Mouse (Mus musculus) small intestine, adult 2 months (tissue): ENCODE data around the gene Rab3ip. TPM values are rescaled to one million over a fixed set of nuclear protein-coding genes. Genes with fewer than 3 reads are reported as not detected.

Experiments
- H3K27ac ChIP-seq: fragments of 200-500 bp; 2 replicates; pipeline ENCODE4 v1.5.1; 2012; ENCODE audit warnings: low read depth, low read length, control low read depth, inconsistent platforms; ENCODE audit not compliant: insufficient read depth
- H3K27me3 ChIP-seq: fragments of 200-500 bp; 2 replicates; pipeline ENCODE4 v1.6.1; 2012; ENCODE audit warnings: mild to moderate bottlenecking, moderate library complexity, low read length, inconsistent platforms; ENCODE audit not compliant: control insufficient read depth, insufficient read depth
- H3K36me3 ChIP-seq: fragments of 200-500 bp; 2 replicates; pipeline ENCODE4 v1.6.1; 2012; ENCODE audit warnings: mild to moderate bottlenecking, low read length, control low read depth, inconsistent platforms; ENCODE audit not compliant: control insufficient read depth, insufficient read depth
- H3K4me1 ChIP-seq: fragments of 200-500 bp; 2 replicates; pipeline ENCODE4 v1.6.1; 2012; ENCODE audit warnings: low read length, inconsistent platforms, mixed read lengths; ENCODE audit not compliant: control insufficient read depth, insufficient read depth, insufficient read length
- H3K4me3 ChIP-seq: fragments of 200-500 bp; 2 replicates; pipeline ENCODE4 v1.5.1; 2012; ENCODE audit warnings: low read depth, mild to moderate bottlenecking, control low read depth, inconsistent platforms, low read length, moderate library complexity
- CTCF ChIP-seq: fragments of 200-500 bp; IDR thresholded peaks from 2 replicates; pipeline ENCODE4 v1.5.1; 2012; ENCODE audit warnings: low read depth, mild to moderate bottlenecking, control low read depth, inconsistent platforms, low read length, moderate library complexity, mixed read lengths; ENCODE audit not compliant: insufficient replicate concordance, insufficient read length; ENCODE audit errors: extremely low read depth
- POLR2A ChIP-seq: fragments of 200-500 bp; IDR thresholded peaks from 2 replicates; pipeline ENCODE4 v1.6.1; 2012; ENCODE audit warnings: low read depth, mild to moderate bottlenecking, control low read depth, inconsistent platforms, low read length, moderate library complexity
- WGBS: fragments of 180-500 bp; shearing (Covaris S2); methylation state at CpG from one replicate; pipeline ENCODE4 v1.1.7; 2018; 5-methylcytosine and 5-hydroxymethylcytosine counted together
- polyA plus RNA-seq: library from polyadenylated mRNA; depleted of rRNA; stranded (reverse); fragments of >200 nt; gene quantifications from 2 replicates; pipeline ENCODE4 v1.2.3, GENCODE M21; 2012

Gene Rab3ip
- polyA plus RNA-seq, 1 experiment = 169 TPM

DNA sequence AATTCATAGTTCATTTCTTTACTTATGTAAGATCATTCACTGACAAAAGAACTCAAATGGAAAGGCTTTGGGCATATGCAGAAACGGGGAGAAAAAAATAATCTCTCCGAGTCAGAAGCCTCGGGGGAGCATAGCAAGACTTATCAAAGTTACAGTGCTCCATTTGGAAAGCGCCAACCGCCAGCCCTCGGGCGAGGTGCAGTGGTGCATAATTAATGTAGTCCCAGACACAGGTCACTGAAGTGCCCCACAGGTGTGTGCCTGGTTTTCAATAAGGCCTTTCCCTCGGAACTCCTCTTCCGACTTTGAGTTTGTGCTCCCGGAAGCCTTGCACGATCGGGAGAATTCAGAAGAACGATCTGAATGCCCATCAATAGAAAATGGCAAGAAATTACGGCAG is 11.6 kb upstream of the Rab3ip start:
- WGBS = 85% methylated on average over 14 of the region's 14 CpGs
- Histone ChIP-seq H3K27ac (no peak overlapping the region), H3K4me3 (no peak overlapping the region), H3K27me3 (no peaks in the 10 kb centered on the region), H3K4me1 (no peaks in the 10 kb centered on the region), H3K36me3 (no peaks in the 10 kb centered on the region)
- no peak for TF ChIP-seq CTCF
- TF ChIP-seq POLR2A = no peak

DNA sequence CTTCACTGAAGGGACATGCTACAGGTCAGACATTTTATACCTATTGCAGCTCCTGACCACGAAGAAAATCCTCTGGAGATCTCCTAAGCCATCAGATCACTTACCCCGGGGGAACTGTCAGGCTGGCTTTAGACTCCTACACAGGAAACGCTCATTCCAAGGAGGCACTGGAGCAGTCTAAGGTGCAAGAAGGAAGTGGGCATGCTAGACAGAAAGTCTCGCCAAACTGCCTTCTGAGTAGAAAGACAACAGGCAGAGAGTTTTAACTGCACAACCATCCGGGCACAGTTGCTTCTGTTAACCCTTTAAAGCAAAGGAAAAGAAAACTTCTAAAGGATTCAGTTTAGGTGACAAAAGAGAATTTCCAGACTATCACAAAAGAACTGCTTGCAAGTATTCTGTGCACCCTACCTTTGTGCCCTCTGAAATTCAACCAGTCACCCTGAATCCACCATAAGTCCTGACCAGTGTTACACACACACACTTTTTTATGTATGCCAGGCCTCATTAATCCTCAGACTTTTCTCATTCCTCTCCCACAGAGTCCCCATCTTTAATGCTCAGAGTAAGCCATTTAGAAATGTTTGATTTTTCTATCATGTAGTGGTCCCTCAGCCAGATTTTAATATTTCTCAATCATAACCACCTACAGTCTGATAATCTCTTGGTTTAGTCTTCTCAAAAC is 7.4 kb upstream of the Rab3ip start:
- Histone ChIP-seq H3K27me3 (no peaks in the 10 kb centered on the region), H3K4me3 (no peak overlapping the region), H3K36me3 (no peaks in the 10 kb centered on the region), H3K4me1 (no peaks in the 10 kb centered on the region), H3K27ac (no peak overlapping the region)
- WGBS = 34% methylated on average over 5 of the region's 5 CpGs
- no peak for TF ChIP-seq POLR2A
- TF ChIP-seq CTCF = no peak

DNA sequence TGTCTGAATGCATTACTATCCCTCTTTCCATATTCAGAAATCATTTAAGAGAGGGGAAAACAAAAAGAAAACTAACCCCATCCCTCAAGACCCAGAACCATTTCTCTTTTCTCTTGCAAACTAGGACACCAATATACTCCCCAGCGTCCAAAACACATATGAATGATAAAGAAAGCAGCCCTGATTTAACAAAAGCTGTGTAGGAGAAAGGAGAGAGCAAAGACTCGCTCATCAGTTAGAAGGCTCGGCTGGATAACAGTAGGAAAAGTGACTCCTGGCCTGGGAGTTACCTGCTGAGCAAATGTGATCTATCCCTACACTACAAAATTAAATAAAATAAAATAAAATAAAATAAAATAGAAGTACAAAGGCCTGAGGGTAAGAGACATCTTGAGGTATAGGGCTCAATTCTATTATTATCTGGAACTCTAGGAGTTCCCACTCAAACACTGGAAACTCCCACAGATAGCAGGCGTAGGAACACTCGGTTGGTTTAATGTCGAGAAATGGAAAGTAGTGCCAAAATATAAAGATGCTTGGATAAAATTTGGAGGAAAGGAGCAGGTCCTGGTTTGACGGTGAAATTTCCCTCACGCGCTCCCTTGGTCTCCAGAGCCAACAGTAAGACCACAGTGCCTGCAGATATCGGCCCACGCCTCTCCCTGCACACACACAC is 6.1 kb upstream of the Rab3ip start:
- no peak overlapping the region for H3K27ac ChIP-seq
- no peaks in the 10 kb centered on the region for H3K4me1 ChIP-seq
- no peaks in the 10 kb centered on the region for H3K27me3 ChIP-seq
- no peak for TF ChIP-seq POLR2A
- TF ChIP-seq CTCF = no peak
- H3K4me3 ChIP-seq = no peak overlapping the region
- 96% methylated on average over 11 of the region's 11 CpGs for WGBS
- no peaks in the 10 kb centered on the region for H3K36me3 ChIP-seq

DNA sequence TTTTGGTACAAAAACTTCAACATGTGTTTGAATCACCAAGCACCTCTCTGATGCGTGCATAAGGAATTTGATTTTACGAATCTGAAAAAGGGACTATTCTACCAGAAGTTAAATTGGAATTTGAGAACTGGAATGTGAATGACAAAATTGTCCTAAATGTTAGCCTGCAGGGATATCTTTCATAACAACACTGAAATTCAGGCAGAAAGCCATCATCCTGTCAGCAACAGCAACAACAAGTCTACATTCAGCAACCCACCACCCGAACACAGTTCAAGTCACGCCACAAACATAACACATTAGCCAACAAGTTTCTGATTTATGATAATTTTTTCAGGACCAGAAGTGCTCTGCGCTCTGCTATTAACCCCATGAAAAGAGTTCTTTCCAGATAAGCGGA is 4.6 kb upstream of the Rab3ip start:
- no peak overlapping the region for H3K4me3 ChIP-seq
- 97% methylated on average over 6 of the region's 6 CpGs for WGBS
- H3K27me3 ChIP-seq = no peaks in the 10 kb centered on the region
- no peak for TF ChIP-seq POLR2A
- TF ChIP-seq CTCF = no peak
- H3K27ac ChIP-seq = no peak overlapping the region
- no peaks in the 10 kb centered on the region for H3K36me3 ChIP-seq
- peaks cover 2% of the 10 kb centered on the region; the same call in 1 of the 2 replicates for H3K4me1 ChIP-seq

GRCm38 (mm10) chr10:116950886-116951285 is 317 bp upstream of the Rab3ip start:
- 14% methylated on average over 5 of the region's 5 CpGs for WGBS
- no peak for TF ChIP-seq CTCF
- no peak for TF ChIP-seq POLR2A
- Histone ChIP-seq H3K36me3 (no peaks in the 10 kb centered on the region), H3K27me3 (no peaks in the 10 kb centered on the region), H3K27ac (no peak overlapping the region), H3K4me3 (peak overlapping the region; percentile 43), H3K4me1 (peaks cover 8% of the 10 kb centered on the region; the same call in 1 of the 2 replicates)

DNA sequence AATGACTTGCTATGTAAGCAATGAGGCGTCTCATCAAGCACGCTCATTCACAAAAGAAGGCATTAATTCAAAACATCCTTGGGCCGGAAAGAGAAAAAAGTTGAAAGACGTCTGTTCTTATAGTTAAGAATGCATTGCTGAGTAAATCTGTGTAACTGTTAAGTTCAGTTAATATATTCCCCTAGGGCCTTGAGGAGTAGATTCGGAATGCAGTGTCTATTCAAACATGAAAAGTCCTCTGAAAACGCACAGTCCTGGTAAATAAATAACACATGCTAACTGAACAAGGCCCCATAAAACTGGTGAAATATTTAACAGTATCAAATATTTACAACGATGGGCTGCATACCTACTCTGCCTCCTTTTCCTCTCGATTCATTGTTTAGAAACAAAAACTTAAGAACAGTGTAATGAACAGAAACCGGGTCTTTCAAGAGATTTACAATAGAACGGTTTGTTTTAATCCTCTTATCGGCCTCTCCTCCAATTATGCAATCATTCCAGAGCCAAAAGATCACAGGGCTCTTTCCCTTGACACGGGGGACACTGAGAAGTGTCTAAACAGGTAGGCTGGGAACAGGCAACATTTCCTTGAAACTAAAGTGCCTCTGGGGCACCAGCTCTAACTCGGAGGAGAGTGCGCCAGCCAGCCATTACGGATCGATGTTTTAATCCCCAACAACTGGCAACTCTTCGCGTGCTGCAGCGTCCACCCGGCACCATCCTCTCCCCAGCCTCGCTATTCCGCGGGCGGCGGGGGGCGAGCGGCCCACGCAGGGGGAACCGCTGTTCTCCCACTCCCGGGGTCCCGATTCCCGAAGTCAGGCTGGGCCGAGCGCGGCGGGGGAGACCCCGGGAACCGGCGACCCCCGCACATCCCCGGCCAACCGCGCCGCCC is 1.2 kb downstream of the Rab3ip start:
- Histone ChIP-seq H3K36me3 (no peaks in the 10 kb centered on the region), H3K4me3 (peak overlapping the region; percentile 95), H3K4me1 (peaks cover 8% of the 10 kb centered on the region; the same call in 1 of the 2 replicates), H3K27me3 (no peaks in the 10 kb centered on the region), H3K27ac (peak overlapping the region; percentile 76)
- TF ChIP-seq CTCF (no peak), POLR2A (no peak)
- WGBS = 6% methylated on average over 41 of the region's 44 CpGs

DNA sequence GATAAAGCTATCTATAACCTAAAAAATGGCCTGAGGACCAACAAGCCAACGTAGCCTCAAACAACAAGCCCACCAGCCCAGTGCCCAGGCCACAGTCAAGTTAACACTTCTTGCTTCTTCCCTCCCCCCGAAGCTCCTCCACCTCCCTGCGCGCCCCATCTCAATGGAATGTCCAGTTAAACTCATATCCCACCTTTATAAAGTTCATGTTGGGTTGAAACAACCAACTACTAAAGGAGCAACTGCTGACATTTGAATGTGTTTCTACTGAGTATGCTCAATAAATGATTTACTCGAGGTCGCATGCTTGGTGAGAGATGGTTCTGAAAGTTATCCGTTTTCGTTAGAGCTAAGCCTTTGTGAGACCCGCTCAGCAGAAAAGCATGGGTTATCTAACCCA is 2.2 kb downstream of the Rab3ip start:
- TF ChIP-seq POLR2A (no peak), CTCF (no peak)
- WGBS = 33% methylated on average over 9 of the region's 9 CpGs
- H3K4me3 ChIP-seq = peak overlapping the region; percentile 50
- H3K27ac ChIP-seq = no peak overlapping the region
- H3K27me3 ChIP-seq = no peaks in the 10 kb centered on the region
- H3K36me3 ChIP-seq = no peaks in the 10 kb centered on the region
- H3K4me1 ChIP-seq = peaks cover 8% of the 10 kb centered on the region; the same call in 1 of the 2 replicates
